Comparison of ENCODE assay signal across 31 mouse cellular contexts in genomic region chr16:41124361-41124760, GRCm38 (mm10).
"Had no signal": no experiment of that assay in that cellular context is flagged by ENCODE, and none has a peak within 500 bp of the region (broad histone marks: within the 10 kb centered on the region; RNA-seq: fewer than 3 reads in every experiment).

No protein-coding gene starts in this region.

- DNase-seq: left cerebral cortex, postnatal 4 days; liver; liver, embryonic 13.5 days; liver, postnatal 0 days; lung, adult 18-20 months; lung, adult 2 months; lung, embryonic 14.5 days; lung, postnatal 10 days; lung, postnatal 14 days; lung, postnatal 36 days; lung, postnatal 4 days; midbrain, embryonic 14.5 days had no signal

- H3K9ac ChIP-seq: limb, embryonic 12.5 days; limb, embryonic 13.5 days; limb, embryonic 15.5 days; liver, embryonic 12.5 days; liver, embryonic 13.5 days; liver, embryonic 14.5 days; liver, embryonic 15.5 days; liver, postnatal 0 days; lung, embryonic 14.5 days; lung, embryonic 15.5 days; midbrain, embryonic 12.5 days; midbrain, embryonic 13.5 days; midbrain, embryonic 15.5 days; neural tube, embryonic 12.5 days; neural tube, embryonic 13.5 days had no signal

- H3K27ac ChIP-seq: left cerebral cortex, adult 2 months; limb, embryonic 12.5 days; limb, embryonic 13.5 days; limb, embryonic 15.5 days; liver, embryonic 12.5 days; liver, embryonic 13.5 days; liver, embryonic 14.5 days; liver, embryonic 15.5 days; lung, embryonic 15.5 days; macrophage; midbrain, embryonic 12.5 days; midbrain, embryonic 13.5 days; midbrain, embryonic 15.5 days; neural tube, embryonic 12.5 days; neural tube, embryonic 13.5 days had no signal

- H3K9me3 ChIP-seq: limb, embryonic 12.5 days; limb, embryonic 13.5 days; limb, embryonic 15.5 days; liver, embryonic 12.5 days; liver, embryonic 13.5 days; liver, embryonic 15.5 days; lung, embryonic 15.5 days; midbrain, embryonic 12.5 days; midbrain, embryonic 13.5 days; midbrain, embryonic 15.5 days; neural tube, embryonic 12.5 days; neural tube, embryonic 13.5 days had no signal

- H3K4me1 ChIP-seq: limb, embryonic 13.5 days; limb, embryonic 15.5 days; liver, embryonic 12.5 days; liver, embryonic 13.5 days; liver, embryonic 15.5 days; lung, embryonic 15.5 days; megakaryocyte, embryonic 14.5 days; midbrain, embryonic 12.5 days; midbrain, embryonic 13.5 days; neural tube, embryonic 12.5 days; neural tube, embryonic 13.5 days had no signal

- H3K36me3 ChIP-seq: limb, embryonic 12.5 days; limb, embryonic 13.5 days; limb, embryonic 15.5 days; liver, embryonic 12.5 days; liver, embryonic 13.5 days; liver, embryonic 15.5 days; lung, embryonic 15.5 days; midbrain, embryonic 12.5 days; midbrain, embryonic 13.5 days; midbrain, embryonic 15.5 days; neural tube, embryonic 12.5 days; neural tube, embryonic 13.5 days had no signal

- ATAC-seq: liver, embryonic 12.5 days; liver, postnatal 0 days; lung, postnatal 0 days; midbrain, embryonic 13.5 days; midbrain, embryonic 15.5 days; midbrain, embryonic 16.5 days had no signal

- H3K27me3 ChIP-seq: limb, embryonic 12.5 days; limb, embryonic 13.5 days; limb, embryonic 15.5 days; liver, embryonic 12.5 days; liver, embryonic 13.5 days; liver, embryonic 15.5 days; lung, embryonic 15.5 days; megakaryocyte, embryonic 14.5 days; midbrain, embryonic 12.5 days; midbrain, embryonic 13.5 days; midbrain, embryonic 15.5 days; neural tube, embryonic 12.5 days; neural tube, embryonic 13.5 days had no signal

- H3K4me3 ChIP-seq: left cerebral cortex, adult 2 months; limb, embryonic 12.5 days; limb, embryonic 13.5 days; limb, embryonic 15.5 days; liver, embryonic 12.5 days; liver, embryonic 13.5 days; liver, embryonic 15.5 days; lung, embryonic 15.5 days; megakaryocyte, embryonic 14.5 days; midbrain, embryonic 12.5 days; midbrain, embryonic 13.5 days; midbrain, embryonic 15.5 days; myocyte; neural tube, embryonic 12.5 days; neural tube, embryonic 13.5 days had no signal

- H3K4me2 ChIP-seq: limb, embryonic 12.5 days; limb, embryonic 13.5 days; limb, embryonic 15.5 days; liver, embryonic 11.5 days; liver, embryonic 12.5 days; liver, embryonic 13.5 days; liver, embryonic 15.5 days; lung, embryonic 14.5 days; lung, embryonic 15.5 days; midbrain, embryonic 12.5 days; midbrain, embryonic 13.5 days; midbrain, embryonic 15.5 days; neural tube, embryonic 12.5 days; neural tube, embryonic 13.5 days had no signal
